Mouse (Mus musculus) megakaryocyte progenitor cell, adult 5-6 weeks (primary cell): Measurements from ENCODE around the gene Slc27a1. TPM values are rescaled to one million over a fixed set of nuclear protein-coding genes. Genes with fewer than 3 reads are reported as not detected.

ENCODE experiments used
- ATAC-seq: replicated peaks from 2 replicates; pipeline ENCODE4 v1.8.0; 2016; ENCODE audit warnings: mild to moderate bottlenecking, moderate TSS enrichment, inconsistent platforms; ENCODE audit not compliant: poor library complexity
- total RNA-seq, 2 experiments: library from RNA; stranded (forward) in 1 of 2; stranded (reverse) in 1 of 2; fragments of 157-497, 149-512 nt in 1 of 2; fragments of 200-1000 nt in 1 of 2; gene quantifications; 2 replicates each; pipeline versions ENCODE4 v1.2.3 to v1.2.4; 2015 to 2017

Slc27a1 gene
- total RNA-seq, 2 experiments from 2014 or later, result 3.6 to 3.8 TPM

DNA sequence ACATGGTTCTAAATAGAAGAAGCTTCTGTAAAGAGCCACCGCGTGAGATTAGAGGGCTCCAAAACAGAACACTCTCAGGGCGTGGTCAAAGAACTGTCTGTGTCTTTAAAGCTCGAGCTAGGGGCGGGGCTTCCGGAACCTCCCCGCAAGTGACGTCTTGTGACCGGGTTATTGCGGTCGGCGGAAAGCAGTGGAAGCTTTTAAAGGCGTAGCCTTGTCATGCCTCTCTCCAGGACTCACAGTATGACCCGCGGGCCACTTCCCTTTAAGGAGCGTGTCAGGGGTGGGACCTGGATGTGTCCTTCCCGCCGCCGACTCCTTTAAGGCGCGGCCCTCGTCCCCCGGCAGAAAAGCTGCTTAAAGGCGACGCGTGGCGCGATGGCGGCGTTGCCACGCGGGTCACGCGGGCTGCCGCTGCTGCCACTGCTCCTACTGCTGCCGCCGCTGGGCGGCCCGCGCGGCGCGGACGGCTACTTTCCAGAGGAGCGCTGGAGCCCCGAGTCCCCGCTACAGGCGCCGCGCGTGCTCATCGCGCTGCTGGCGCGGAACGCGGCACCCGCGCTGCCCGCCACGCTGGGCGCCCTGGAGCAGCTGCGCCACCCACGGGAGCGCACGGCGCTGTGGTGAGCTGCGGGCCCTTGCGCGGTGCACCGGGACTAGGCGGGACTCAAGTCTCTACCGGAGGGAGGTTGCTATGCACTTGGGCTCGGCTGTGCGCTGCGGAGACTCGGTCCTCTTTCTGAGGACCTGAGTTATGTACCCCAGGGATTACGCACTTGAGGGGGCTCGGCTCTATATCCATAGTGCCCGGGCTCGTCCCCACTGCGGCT lies 42.4 kb downstream of the Slc27a1 start, which contains the start of gene Colgalt1:
Gene Colgalt1, plus strand, starts transcription at position 177 of the 830 bp plus-strand sequence.
- ATAC-seq, result peak; percentile 95

DNA sequence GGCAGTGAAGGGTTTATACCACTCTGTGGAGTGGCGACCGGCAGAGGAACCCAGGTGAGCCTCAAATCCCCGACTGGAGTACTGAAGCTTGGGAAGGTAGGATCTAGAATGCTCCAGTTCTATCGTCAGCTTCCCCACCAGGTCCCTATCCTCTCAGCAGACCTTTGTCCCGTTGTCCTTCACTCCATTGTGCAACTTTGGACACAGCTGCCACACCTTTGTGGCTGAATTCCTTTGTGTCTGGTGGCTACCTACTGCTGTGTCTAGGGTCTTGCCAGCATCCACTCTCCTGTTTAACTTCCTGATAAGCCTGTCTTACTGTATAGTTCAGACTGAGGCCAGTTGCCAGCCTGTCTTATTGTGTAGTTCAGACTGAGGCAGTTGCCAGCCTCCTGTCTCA lies 43.5 kb downstream of the Slc27a1 start:
- ATAC-seq, result no peak

DNA sequence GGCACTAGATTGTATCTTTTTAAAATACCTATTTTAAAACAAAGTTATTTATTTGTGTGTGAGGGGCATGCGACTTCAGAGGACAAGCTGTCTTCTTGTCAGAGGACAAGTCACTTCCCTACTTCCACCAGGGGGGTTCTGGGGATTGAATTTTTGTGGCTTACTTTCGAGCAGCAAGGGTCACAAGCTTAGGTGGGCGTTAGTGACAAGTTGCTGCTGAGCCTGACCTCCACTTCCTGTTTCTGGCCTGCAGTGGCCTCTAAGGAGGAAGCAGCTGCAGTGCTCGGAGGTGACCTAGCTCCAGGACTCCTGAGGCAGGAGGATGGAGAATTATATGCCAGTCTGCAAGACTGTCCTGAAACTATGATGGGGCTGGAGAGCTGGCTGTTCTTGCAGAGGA lies 44.7 kb downstream of the Slc27a1 start:
- ATAC-seq, result peak; percentile 33

DNA sequence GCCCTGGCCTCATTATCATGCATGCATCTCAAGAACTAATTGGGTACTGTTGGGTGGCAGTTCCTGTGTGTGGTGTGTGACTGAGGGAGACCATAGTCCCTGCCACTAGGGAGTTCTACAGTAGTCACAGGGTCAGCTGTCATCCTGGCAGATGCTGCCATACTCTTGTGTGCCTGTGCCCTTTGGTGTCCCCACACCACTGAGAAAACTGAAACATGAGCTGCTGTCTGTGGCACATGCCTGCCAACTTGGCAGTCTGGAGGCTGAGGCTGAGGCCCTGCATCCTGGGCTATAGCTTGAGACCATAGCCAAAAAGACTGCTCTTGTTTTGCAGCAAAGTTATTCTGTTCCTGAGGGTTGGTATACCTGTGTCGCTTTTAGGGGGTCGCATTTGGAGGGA lies 51.1 kb downstream of the Slc27a1 start:
- no peak for ATAC-seq

DNA sequence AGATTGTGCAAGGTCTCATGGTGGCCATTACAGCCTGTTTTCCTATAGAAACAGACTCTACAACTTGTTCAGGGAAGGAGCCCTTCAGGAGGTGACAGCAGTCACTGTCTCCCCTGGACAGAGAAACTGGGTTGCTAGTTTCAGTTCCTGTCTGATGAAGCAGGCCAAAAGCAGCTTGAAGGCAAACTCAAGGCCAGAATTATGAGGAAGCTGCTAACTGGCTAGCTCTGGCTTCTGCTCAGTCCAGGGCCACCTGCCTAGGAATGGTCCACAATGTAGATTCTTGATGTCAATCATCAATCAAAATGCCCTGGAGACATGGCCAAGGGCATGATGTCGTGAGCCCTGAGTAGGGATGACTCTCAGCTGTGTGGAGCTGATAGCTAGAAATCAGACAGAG lies 56.4 kb downstream of the Slc27a1 start:
- ATAC-seq, result peak; percentile 7; the same call in 1 of the 2 replicates

DNA sequence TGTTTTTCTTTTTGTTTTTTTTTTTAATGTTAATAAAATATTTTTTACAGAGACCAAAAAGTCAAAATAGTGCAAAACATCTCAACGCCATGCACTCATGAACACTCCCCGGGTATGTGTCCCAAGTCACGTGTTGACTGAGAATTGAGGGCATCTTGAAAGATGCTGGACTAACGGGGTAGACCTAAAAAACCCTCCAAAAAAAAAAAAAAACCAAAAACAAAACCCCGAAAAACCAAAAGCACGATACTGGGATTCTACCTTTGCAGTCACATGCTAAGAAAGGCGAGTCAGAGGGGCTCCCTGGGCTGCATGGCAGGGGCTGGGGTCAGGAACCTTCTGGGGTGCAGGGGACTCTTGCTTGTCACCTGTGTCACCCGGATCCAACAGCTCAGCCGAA lies 58.1 kb downstream of the Slc27a1 start:
- ATAC-seq, result no peak

DNA sequence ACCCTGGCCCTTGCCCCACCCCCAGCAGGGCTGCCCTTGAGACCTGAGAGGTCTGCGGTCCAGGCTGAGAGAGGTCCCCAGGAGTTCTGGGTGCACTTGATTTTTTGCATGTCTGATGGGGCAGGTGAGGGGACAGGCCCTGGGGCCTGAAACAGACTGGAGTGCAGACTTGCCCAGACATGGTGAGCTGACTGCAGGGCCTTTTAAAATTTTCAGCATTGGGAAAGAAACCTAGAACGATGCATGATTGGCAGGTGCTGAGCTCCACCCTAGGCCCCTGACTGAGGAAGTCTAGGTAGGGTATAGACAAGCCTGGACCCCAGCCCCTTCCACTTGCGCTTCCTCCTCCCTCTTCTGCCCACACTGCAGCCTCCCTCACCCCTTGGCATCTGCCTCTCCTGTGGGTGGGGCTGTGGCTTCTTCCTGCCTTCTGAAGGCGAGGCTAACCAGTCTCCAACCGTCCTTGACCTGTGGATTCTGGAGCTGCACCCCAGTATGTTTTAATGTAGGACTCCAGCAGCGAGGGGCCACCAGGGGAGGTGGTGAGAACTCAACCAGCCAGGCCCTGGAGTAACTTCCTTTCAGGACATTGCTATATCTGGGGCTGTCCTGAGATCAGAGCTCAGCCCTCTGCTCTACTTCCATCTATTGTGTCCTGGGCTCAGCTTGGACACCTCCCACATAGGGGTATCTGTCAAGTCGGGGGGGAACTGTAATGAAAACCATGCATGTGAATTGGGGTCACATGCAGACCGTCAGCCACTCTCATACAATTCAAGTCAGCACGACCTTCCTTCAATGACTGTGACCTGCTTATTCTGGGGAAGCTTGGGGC lies 58.8 kb downstream of the Slc27a1 start:
- ATAC-seq, result peak; percentile 13; the same call in 1 of the 2 replicates

DNA sequence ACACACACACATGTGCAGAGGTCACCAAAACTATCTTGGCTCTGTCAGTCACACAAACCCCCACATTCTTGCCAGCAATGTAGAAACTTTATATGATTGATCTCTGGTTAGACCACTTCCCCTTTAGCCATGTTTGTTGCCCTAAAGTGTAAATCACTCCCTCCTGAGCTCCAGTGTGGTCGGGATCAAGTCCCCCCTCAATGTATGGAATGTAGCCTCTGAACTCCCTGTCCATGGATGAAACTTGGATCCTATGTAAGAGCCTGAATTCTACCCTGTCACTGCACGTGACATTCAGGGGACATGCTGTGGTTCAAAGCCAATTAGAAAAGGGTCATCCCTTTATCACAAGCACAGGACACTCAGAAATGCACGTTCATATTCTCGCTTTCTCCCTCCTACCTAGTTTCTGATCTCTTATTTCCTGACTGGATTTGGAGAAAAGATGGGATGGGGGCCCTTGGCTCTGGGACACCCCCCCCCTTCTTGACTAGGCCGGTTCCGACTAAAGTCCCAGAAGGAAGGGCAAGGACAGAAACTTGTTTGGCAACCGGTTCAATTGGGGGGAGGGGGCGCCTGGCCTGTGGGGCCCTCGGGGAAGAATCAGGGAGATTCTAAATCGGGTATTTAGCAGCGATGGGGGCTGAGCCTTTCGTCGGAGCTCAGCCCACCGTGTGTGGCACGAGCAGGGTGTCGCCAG lies 59.9 kb downstream of the Slc27a1 start:
- peak; percentile 8; the same call in 1 of the 2 replicates for ATAC-seq

DNA sequence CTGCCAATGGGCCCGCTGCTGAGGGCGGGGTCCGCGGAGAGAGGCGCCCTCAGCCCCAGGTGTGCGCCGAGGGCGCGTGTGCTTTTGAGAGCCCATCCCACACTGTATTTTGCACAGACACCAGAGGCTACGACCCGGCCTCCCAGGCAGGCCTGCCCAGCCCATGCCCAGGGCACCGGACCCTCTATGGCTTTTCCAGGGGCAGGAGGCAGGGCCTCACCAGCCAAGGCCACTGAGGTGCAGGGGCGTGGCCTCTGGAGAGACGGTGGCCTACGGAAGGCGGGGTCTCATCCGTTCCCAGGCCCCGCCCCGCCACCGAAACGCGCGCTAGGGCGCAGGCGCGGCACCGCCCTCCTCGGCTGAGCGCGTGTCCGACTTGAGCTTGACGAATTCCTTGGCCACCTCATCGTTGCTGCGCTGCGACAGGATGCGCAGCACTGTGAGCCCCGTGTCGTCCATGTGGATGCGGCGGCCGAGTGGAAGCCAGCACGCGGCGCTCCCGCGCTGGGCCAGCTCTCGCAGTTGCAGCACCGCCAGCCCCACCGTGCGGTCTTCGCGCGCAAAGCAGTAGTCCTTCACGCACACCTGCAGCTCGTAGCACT lies 60.5 kb downstream of the Slc27a1 start:
- ATAC-seq, result peak; percentile 71

DNA sequence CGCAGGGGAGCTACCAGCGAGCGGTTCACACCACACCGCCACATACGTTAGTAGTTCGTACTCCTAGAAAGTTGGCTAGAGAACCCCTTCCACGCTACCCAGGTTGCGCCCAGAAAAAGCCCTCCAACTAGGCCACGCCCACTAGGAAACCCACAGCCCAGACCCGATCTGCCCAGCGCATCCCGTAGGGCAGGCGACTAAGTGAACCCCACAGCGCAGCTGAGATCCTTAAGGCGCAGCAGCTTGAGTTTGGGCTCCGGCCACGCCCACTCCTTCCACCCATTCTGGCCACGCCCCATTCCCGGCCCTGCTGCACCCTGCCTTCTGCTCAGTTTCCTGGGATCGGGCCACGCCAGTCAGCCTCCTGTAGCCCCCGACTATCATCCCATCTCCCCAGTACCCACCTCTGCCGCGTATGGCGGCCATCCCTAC lies 61.1 kb downstream of the Slc27a1 start:
- ATAC-seq, result peak; percentile 18

DNA sequence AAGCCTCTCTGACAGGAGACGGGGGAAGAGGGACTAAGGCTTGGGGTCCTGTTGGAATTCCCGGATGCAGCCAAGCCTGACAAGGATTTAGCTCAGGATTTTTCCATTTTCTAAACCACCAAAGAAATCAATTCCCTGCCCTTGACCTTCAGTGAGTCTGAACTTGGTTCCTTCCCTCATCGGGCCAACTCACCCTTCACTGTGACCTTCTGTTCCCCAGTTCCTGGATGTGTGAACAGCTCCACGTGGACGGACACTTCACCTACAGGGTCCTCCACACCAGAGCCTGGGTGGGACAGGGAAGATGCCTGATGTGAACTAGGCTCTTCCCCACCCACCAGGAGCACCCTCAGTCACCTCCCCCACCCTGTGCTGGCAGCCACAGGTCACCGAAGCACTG lies 62.1 kb downstream of the Slc27a1 start:
- no peak for ATAC-seq

DNA sequence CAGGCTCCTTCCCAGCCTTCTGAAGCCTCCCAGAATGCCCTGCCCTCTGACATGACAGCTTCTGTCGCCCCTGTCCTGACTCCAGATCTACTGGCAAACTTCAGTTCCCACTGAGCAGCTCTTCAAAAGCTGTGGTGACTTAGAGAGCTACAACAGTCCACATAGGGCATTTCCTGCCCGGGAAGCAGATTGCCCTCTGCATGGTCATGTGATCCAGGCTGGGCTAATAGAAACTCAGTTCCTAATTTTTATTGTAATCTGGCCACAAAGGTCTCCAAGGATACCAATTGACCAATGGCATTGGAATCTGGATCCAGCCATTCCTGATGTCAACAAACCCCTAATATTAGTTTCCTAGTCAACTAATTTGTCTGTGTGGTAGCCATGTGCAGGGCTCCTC lies 63.2 kb downstream of the Slc27a1 start:
- ATAC-seq, result no peak

DNA sequence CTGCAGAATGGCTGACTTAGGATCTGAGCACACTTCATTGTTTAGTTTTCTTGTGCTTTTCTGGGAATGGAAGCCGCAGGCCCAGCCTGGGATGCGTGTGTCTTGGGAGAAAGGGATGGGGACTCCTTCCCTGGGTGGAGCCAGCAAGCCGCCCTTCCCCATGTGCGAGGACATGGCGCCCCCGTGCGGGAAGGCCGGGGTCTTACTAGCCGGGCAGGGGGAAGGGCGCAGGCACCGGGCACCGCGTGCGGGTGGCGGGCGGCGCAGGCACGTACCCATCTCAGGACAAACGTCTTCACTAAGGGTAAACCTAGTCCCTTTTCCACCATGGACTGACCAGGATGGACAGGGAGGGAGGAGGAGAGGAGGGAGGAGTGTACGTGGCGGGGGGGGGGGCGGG lies 64.5 kb downstream of the Slc27a1 start:
- peak; percentile 46 for ATAC-seq

DNA sequence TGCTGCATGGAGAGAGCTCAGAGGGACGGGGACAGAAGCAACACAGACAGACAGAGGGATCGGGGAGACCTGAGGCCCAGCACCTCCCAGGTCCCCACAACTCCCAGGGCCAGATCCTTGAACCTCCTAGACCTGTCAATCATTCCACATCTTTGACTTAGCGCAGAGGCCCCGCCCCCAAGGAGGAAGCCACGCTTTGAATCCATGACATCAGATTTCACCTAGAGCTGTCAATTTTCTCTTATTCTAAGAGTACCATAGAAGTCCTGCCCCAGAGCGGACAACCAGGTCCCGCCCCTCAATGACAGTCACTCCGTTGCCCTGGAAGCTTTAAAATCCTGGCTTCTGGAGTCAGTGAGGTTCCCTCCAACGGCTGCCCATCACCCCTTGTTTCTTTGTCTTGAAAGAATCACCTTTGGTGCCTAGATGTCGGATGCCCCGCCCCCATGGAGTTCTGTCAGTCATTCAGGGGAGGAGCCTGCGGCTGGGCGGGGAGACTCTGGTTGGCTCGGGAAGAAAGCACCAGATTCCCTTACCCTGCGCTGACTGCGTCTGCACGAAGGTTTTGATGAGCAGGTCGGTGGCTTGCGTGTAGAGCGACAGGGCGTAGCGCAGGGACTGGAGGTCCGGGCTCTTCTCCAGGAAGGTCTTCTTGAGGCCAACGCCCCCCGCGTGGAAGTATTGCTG lies 65.4 kb downstream of the Slc27a1 start:
- ATAC-seq, result peak; percentile 59

Other genes starting within 250 kb of the Slc27a1 start
- 107 and 116 TPM in 2 replicates for gene Use1, start 202.0 kb upstream of the Slc27a1 start, total RNA-seq (2015)
- 153 and 165 TPM in 2 replicates for gene Use1, start 202.0 kb upstream of the Slc27a1 start, total RNA-seq (2017)
- 6.3 and 8.0 TPM in 2 replicates for gene Ocel1, start 197.6 kb upstream of the Slc27a1 start, total RNA-seq (2015)
- 11.1 and 11.7 TPM in 2 replicates for gene Ocel1, start 197.6 kb upstream of the Slc27a1 start, total RNA-seq (2017)
- gene Nr2f6, start 186.9 kb upstream of the Slc27a1 start, total RNA-seq (2015), result 3.6 and 7.6 TPM in 2 replicates
- 4.3 and 5.6 TPM in 2 replicates for gene Nr2f6, start 186.9 kb upstream of the Slc27a1 start, total RNA-seq (2017)
- gene Ushbp1, start 173.1 kb upstream of the Slc27a1 start, total RNA-seq (2015), result not detected in 2 replicates
- not detected in 2 replicates for gene Ushbp1, start 173.1 kb upstream of the Slc27a1 start, total RNA-seq (2017)
- gene Babam1, start 172.0 kb upstream of the Slc27a1 start, total RNA-seq (2015), result 51.8 and 76.5 TPM in 2 replicates
- gene Babam1, start 172.0 kb upstream of the Slc27a1 start, total RNA-seq (2017), result 93.7 and 122 TPM in 2 replicates
- 13.6 and 19.8 TPM in 2 replicates for gene Ankle1, start 162.9 kb upstream of the Slc27a1 start, total RNA-seq (2015)
- 14.2 and 14.3 TPM in 2 replicates for gene Ankle1, start 162.9 kb upstream of the Slc27a1 start, total RNA-seq (2017)
- gene Abhd8, start 105.2 kb upstream of the Slc27a1 start, total RNA-seq (2015), result 2.3 and 3.1 TPM in 2 replicates
- 8.2 and 8.3 TPM in 2 replicates for gene Abhd8, start 105.2 kb upstream of the Slc27a1 start, total RNA-seq (2017)
- 60.0 and 66.1 TPM in 2 replicates for gene Mrpl34, start 103.9 kb upstream of the Slc27a1 start, total RNA-seq (2015)
- gene Mrpl34, start 103.9 kb upstream of the Slc27a1 start, total RNA-seq (2017), result 50.2 and 53.6 TPM in 2 replicates
- gene Dda1, start 99.7 kb upstream of the Slc27a1 start, total RNA-seq (2015), result 32.3 and 37.0 TPM in 2 replicates
- gene Dda1, start 99.7 kb upstream of the Slc27a1 start, total RNA-seq (2017), result 14.1 and 14.7 TPM in 2 replicates
- gene Ano8, start 82.9 kb upstream of the Slc27a1 start, total RNA-seq (2015), result 0.22 and 0.64 TPM in 2 replicates
- 3.1 and 3.6 TPM in 2 replicates for gene Ano8, start 82.9 kb upstream of the Slc27a1 start, total RNA-seq (2017)
- gene Gtpbp3, start 80.8 kb upstream of the Slc27a1 start, total RNA-seq (2015), result 5.9 TPM in 2 replicates
- 23.4 and 26.5 TPM in 2 replicates for gene Gtpbp3, start 80.8 kb upstream of the Slc27a1 start, total RNA-seq (2017)
- gene Plvap, start 57.1 kb upstream of the Slc27a1 start, total RNA-seq (2015), result 0.67 and 0.76 TPM in 2 replicates
- gene Plvap, start 57.1 kb upstream of the Slc27a1 start, total RNA-seq (2017), result 0.71 and 2.7 TPM in 2 replicates
- 0.07 TPM in 1 of 2 replicates, not detected in the other for gene Ccdc194, start 43.2 kb upstream of the Slc27a1 start, total RNA-seq (2015)
- gene Ccdc194, start 43.2 kb upstream of the Slc27a1 start, total RNA-seq (2017), result not detected in 2 replicates
- 11.3 and 15.7 TPM in 2 replicates for gene Bst2, start 31.4 kb upstream of the Slc27a1 start, total RNA-seq (2015)
- gene Bst2, start 31.4 kb upstream of the Slc27a1 start, total RNA-seq (2017), result 50.9 and 62.2 TPM in 2 replicates
- gene Mvb12a, start 26.0 kb upstream of the Slc27a1 start, total RNA-seq (2015), result 45.4 and 49.8 TPM in 2 replicates
- gene Mvb12a, start 26.0 kb upstream of the Slc27a1 start, total RNA-seq (2017), result 65.6 and 76.6 TPM in 2 replicates
- 0.17 TPM in 1 of 2 replicates, not detected in the other for gene Tmem221, start 10.0 kb upstream of the Slc27a1 start, total RNA-seq (2015)
- gene Tmem221, start 10.0 kb upstream of the Slc27a1 start, total RNA-seq (2017), result not detected in 2 replicates
- gene Nxnl1, start 2.3 kb upstream of the Slc27a1 start, total RNA-seq (2015), result not detected in 2 replicates
- not detected in 2 replicates for gene Nxnl1, start 2.3 kb upstream of the Slc27a1 start, total RNA-seq (2017)
- gene Pgls, start 23.3 kb downstream of the Slc27a1 start, total RNA-seq (2015), result 116 and 134 TPM in 2 replicates
- gene Pgls, start 23.3 kb downstream of the Slc27a1 start, total RNA-seq (2017), result 128 and 131 TPM in 2 replicates
- gene Fam129c, start 28.8 kb downstream of the Slc27a1 start, total RNA-seq (2015), result 6.5 and 10.2 TPM in 2 replicates
- gene Fam129c, start 28.8 kb downstream of the Slc27a1 start, total RNA-seq (2017), result 1.00 and 5.3 TPM in 2 replicates
- gene Colgalt1, start 42.1 kb downstream of the Slc27a1 start, total RNA-seq (2015), result 54.0 and 63.0 TPM in 2 replicates
- 62.0 and 67.2 TPM in 2 replicates for gene Colgalt1, start 42.1 kb downstream of the Slc27a1 start, total RNA-seq (2017)
- gene Unc13a, start 102.9 kb downstream of the Slc27a1 start, total RNA-seq (2015), result 0.64 and 1.8 TPM in 2 replicates
- 0.79 and 0.98 TPM in 2 replicates for gene Unc13a, start 102.9 kb downstream of the Slc27a1 start, total RNA-seq (2017)
- 9.3 and 11.8 TPM in 2 replicates for gene Jak3, start 107.4 kb downstream of the Slc27a1 start, total RNA-seq (2015)
- gene Jak3, start 107.4 kb downstream of the Slc27a1 start, total RNA-seq (2017), result 7.7 and 9.9 TPM in 2 replicates
- 7.1 and 7.2 TPM in 2 replicates for gene Insl3, start 120.3 kb downstream of the Slc27a1 start, total RNA-seq (2015)
- gene Insl3, start 120.3 kb downstream of the Slc27a1 start, total RNA-seq (2017), result 1.2 and 1.8 TPM in 2 replicates
- gene B3gnt3, start 132.9 kb downstream of the Slc27a1 start, total RNA-seq (2015), result 0.15 and 0.54 TPM in 2 replicates
- 0.12 and 0.34 TPM in 2 replicates for gene B3gnt3, start 132.9 kb downstream of the Slc27a1 start, total RNA-seq (2017)
- 49.8 and 51.5 TPM in 2 replicates for gene Fcho1, start 156.8 kb downstream of the Slc27a1 start, total RNA-seq (2015)
- gene Fcho1, start 156.8 kb downstream of the Slc27a1 start, total RNA-seq (2017), result 83.6 and 91.1 TPM in 2 replicates